Mouse (Mus musculus): Measurements from ENCODE around the gene Mpv17.

Gene Mpv17

DNA sequence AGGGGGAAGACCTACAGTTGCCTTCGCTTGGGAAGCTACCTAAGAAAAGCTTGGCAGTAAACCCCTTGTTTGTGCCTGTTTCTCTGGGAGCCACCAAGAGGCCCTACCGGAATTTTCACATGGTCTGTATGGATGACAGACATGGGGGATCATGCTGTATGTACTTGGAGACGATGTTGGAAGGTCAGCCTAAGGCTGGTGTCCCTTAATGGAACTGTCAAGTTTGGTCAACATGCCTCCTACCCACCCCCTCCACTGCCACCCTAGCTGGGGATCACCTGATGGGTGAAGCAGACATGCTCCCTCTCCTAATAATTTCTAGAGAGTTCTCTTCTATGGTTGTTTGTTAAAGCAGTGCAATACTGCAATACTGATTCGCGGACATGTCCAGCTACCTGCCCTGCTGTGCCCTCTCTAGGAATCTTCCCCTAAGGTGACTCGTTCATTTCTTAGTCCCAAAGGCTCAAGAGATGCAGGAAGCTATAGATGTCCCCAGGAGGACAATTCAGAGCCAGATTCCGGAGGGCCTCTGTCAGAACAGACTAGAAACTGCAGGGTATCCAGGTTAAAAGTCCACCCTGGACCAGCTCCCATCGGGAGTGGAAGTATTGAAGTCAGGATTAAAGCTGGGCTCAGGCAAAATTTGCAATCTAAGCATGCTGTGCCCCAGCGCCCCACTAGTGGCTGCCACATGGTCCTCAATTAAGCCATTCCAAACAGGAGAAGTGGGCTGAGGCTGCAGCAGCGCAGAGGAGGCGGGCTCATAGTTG is 58.2 kb downstream of the Mpv17 start:
- DNase-seq, result peak in 1 of 2 experiments; percentile 21

GRCm38 (mm10) chr5:31094799-31095691 is 59.0 kb downstream of the Mpv17 start:
- peak; percentile 48 to 54 for DNase-seq

DNA sequence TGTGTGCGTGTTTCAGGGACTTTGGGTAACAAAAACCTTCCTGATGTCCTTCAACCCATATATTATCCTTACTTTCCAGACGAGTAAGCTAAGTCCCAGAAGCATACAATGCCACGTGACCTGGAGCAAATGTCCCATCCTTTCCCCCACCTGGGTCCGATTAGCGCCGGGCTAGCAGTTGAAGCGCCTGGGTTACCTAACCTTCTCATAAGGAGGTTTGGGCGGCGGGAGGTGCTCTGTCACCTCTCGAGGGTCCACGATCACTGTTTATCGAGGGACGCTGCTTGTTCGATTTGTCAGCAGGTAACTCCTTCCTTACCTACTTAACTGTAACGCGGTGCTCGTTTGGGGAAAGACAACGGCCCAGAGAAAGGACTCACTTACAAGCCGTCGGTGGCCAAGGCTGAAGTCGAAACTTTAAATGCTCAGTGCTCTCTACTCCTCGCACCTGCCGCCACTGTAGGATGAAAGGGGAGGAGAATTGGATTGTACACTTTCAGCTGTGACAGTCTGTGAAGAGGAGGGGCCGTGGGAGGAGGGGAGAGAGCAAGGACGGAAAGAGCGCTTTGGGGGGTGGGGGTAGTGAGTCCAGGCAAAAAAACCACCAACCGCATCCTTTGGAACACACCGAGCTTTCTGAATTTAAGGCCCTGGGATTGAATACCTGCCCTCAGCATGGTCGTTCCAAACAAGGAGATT is 59.8 kb downstream of the Mpv17 start:
- no peak for DNase-seq

- DNase-seq, result peak; percentile 53 to 59
Measured at GRCm38 (mm10) chr5:31093151-31094041, 60.7 kb downstream of the Mpv17 start.

GRCm38 (mm10) chr5:31092231-31092975 is 61.6 kb downstream of the Mpv17 start:
- DNase-seq, result no peak

All from cerebellum, postnatal 10 days (tissue).